Mouse (Mus musculus) CH12.LX (cell line): ENCODE measurements at regions not wholly inside any gene's neighbourhood (a gene's known extent, or its start where the extent isn't known, plus 50 kb on each side); places are given as distances from the start of the nearest gene placed in this dataset.
A peak's percentile ranks its signal among the peaks of the same experiment; 100 is the strongest.

ENCODE experiments used
- DNase-seq: peaks from one replicate; pipeline ENCODE4 v3.0.0-alpha.2; 2013; ENCODE audit errors: extremely low read depth
- H3K27ac ChIP-seq: 2 replicates; pipeline ENCODE4 v1.5.1; 2012; ENCODE audit warnings: low read depth, mild to moderate bottlenecking, control low read depth, moderate library complexity; ENCODE audit not compliant: insufficient read depth
- H3K27me3 ChIP-seq: replicated peaks from 2 replicates; pipeline ENCODE3; 2012; ENCODE audit warnings: inconsistent platforms
- H3K36me3 ChIP-seq, 2 experiments: replicated peaks in 1 of 2; 2 replicates each; pipeline versions ENCODE3 to v1.6.1; 2012; ENCODE audit warnings: inconsistent platforms in 1 of 2, low read length in 1 of 2, mild to moderate bottlenecking in 1 of 2, mixed read lengths in 1 of 2, moderate library complexity in 1 of 2; ENCODE audit not compliant: control insufficient read depth in 1 of 2, insufficient read depth in 1 of 2
- H3K4me1 ChIP-seq, 2 experiments: 2 replicates each; pipeline ENCODE4 v1.6.1; 2012; ENCODE audit warnings: inconsistent platforms in 1 of 2, moderate library complexity in 1 of 2; ENCODE audit not compliant: insufficient read depth in 2 of 2, control insufficient read depth in 1 of 2
- H3K4me2 ChIP-seq: 2 replicates; pipeline ENCODE4 v1.6.1; 2012; ENCODE audit warnings: low read depth, mild to moderate bottlenecking, control low read depth; ENCODE audit not compliant: poor library complexity, insufficient read depth, severe bottlenecking
- H3K4me3 ChIP-seq, 3 experiments: fragments of 150-350 bp in 1 of 3; sonication (generic) in 1 of 3; replicated peaks in 1 of 3; 2 replicates each; pipeline versions ENCODE3 to v1.5.1; 2011 to 2012; ENCODE audit warnings: low read depth in 2 of 3, low read length in 2 of 3, mild to moderate bottlenecking in 2 of 3, moderate library complexity in 2 of 3, control low read depth in 1 of 3, improper control_type of control experiment in 1 of 3, inconsistent platforms in 1 of 3, mixed read lengths in 1 of 3; ENCODE audit not compliant: poor library complexity in 1 of 3
- H3K79me2 ChIP-seq: replicated peaks from 2 replicates; pipeline ENCODE4 v1.6.1; 2012; ENCODE audit warnings: mild to moderate bottlenecking, moderate library complexity; ENCODE audit not compliant: control insufficient read depth, poor library complexity, insufficient read depth, severe bottlenecking; ENCODE audit errors: extremely low read depth
- H3K9ac ChIP-seq: 2 replicates; pipeline ENCODE4 v1.6.1; 2012; ENCODE audit warnings: low read depth, mild to moderate bottlenecking, control low read depth, moderate library complexity; ENCODE audit not compliant: insufficient read depth
- H3K9me3 ChIP-seq: replicated peaks from 2 replicates; pipeline ENCODE3; 2012; ENCODE audit warnings: low read length, inconsistent platforms, mixed read lengths
- CHD1 ChIP-seq: IDR thresholded peaks from 2 replicates; pipeline ENCODE4 v1.6.1; 2012; ENCODE audit warnings: low read depth, low read length, improper control_type of control experiment, inconsistent platforms
- CTCF ChIP-seq, 2 experiments: IDR thresholded peaks in 1 of 2; conservative IDR thresholded peaks in 1 of 2; 2 replicates each; pipeline ENCODE4 v1.5.1; 2011 to 2012; ENCODE audit warnings: low read depth in 2 of 2, low read length in 2 of 2, improper control_type of control experiment in 1 of 2, inconsistent platforms in 1 of 2, mild to moderate bottlenecking in 1 of 2, moderate library complexity in 1 of 2
- E2F4 ChIP-seq: IDR thresholded peaks from 2 replicates; pipeline ENCODE4 v1.6.1; 2011; ENCODE audit warnings: low read depth, low read length, improper control_type of control experiment; ENCODE audit not compliant: insufficient replicate concordance
- ELF1 ChIP-seq: IDR thresholded peaks from 2 replicates; pipeline ENCODE4 v1.6.1; 2014; ENCODE audit warnings: low read depth, mild to moderate bottlenecking, inconsistent platforms, low read length, improper control_type of control experiment
- EP300 ChIP-seq: IDR thresholded peaks from 2 replicates; pipeline ENCODE4 v1.6.1; 2011; ENCODE audit warnings: low read length, improper control_type of control experiment
- ETS1 ChIP-seq: conservative IDR thresholded peaks from 2 replicates; pipeline ENCODE4 v1.6.1; 2012; ENCODE audit warnings: low read depth, mild to moderate bottlenecking, inconsistent platforms, low read length, improper control_type of control experiment, moderate library complexity
- GABPA ChIP-seq: IDR thresholded peaks from 2 replicates; pipeline ENCODE4 v1.6.1; 2012; ENCODE audit warnings: low read depth, low read length, improper control_type of control experiment, inconsistent platforms; ENCODE audit not compliant: insufficient replicate concordance
- JUN ChIP-seq: IDR thresholded peaks from 2 replicates; pipeline ENCODE4 v1.6.1; 2011; ENCODE audit warnings: low read depth, mild to moderate bottlenecking, low read length, improper control_type of control experiment, moderate library complexity; ENCODE audit not compliant: insufficient read depth
- JUND ChIP-seq: conservative IDR thresholded peaks from 2 replicates; pipeline ENCODE4 v1.6.1; 2011; ENCODE audit warnings: low read depth, low read length, improper control_type of control experiment
- KAT2A ChIP-seq: IDR thresholded peaks from 2 replicates; pipeline ENCODE4 v1.6.1; 2012; ENCODE audit warnings: low read length, improper control_type of control experiment, inconsistent platforms; ENCODE audit not compliant: insufficient replicate concordance
- MAFK ChIP-seq: IDR thresholded peaks from 2 replicates; pipeline ENCODE4 v1.6.1; 2011; ENCODE audit warnings: low read length, improper control_type of control experiment; ENCODE audit not compliant: insufficient replicate concordance
- MAX ChIP-seq: IDR thresholded peaks from 2 replicates; pipeline ENCODE4 v1.6.1; 2011; ENCODE audit warnings: low read length, improper control_type of control experiment
- MXI1 ChIP-seq: IDR thresholded peaks from 2 replicates; pipeline ENCODE4 v1.6.1; 2011; ENCODE audit warnings: mild to moderate bottlenecking, low read depth, low read length, improper control_type of control experiment
- NELFE ChIP-seq: IDR thresholded peaks from 2 replicates; pipeline ENCODE4 v1.6.1; 2011; ENCODE audit warnings: low read depth, low read length, improper control_type of control experiment
- NRF1 ChIP-seq: IDR thresholded peaks from 2 replicates; pipeline ENCODE4 v1.6.1; 2014; ENCODE audit warnings: low read depth, mild to moderate bottlenecking, inconsistent platforms, low read length, improper control_type of control experiment, moderate library complexity
- PAX5 ChIP-seq: IDR thresholded peaks from 2 replicates; pipeline ENCODE4 v1.6.1; 2012; ENCODE audit warnings: low read length, inconsistent platforms, mixed read lengths
- POLR2A ChIP-seq: IDR thresholded peaks from 2 replicates; pipeline ENCODE4 v1.6.1; 2011; ENCODE audit warnings: low read depth, mild to moderate bottlenecking, improper control_type of control experiment, low read length
- POLR2AphosphoS2 ChIP-seq: IDR thresholded peaks from 2 replicates; pipeline ENCODE4 v1.6.1; 2011; ENCODE audit warnings: low read depth, low read length, improper control_type of control experiment
- RAD21 ChIP-seq: IDR thresholded peaks from 2 replicates; pipeline ENCODE4 v1.6.1; 2011; ENCODE audit warnings: low read depth, mild to moderate bottlenecking, low read length, improper control_type of control experiment, moderate library complexity
- RCOR1 ChIP-seq: conservative IDR thresholded peaks from 2 replicates; pipeline ENCODE4 v1.6.1; 2012; ENCODE audit warnings: low read depth, mild to moderate bottlenecking, inconsistent platforms, low read length, improper control_type of control experiment
- SIN3A ChIP-seq: IDR thresholded peaks from 2 replicates; pipeline ENCODE4 v1.6.1; 2012; ENCODE audit warnings: low read length, improper control_type of control experiment, inconsistent platforms
- SMC3 ChIP-seq: IDR thresholded peaks from 2 replicates; pipeline ENCODE4 v1.6.1; 2011; ENCODE audit warnings: low read depth, low read length, improper control_type of control experiment
- TBP ChIP-seq: conservative IDR thresholded peaks from 2 replicates; pipeline ENCODE4 v1.6.1; 2011; ENCODE audit warnings: low read depth, low read length, improper control_type of control experiment
- TCF12 ChIP-seq: IDR thresholded peaks from 2 replicates; pipeline ENCODE4 v1.6.1; 2014; ENCODE audit warnings: low read depth, mild to moderate bottlenecking, inconsistent platforms, low read length, improper control_type of control experiment
- USF1 ChIP-seq: IDR thresholded peaks from 2 replicates; pipeline ENCODE4 v1.6.1; 2014; ENCODE audit warnings: low read depth, mild to moderate bottlenecking, inconsistent platforms, low read length, improper control_type of control experiment
- USF2 ChIP-seq: conservative IDR thresholded peaks from 2 replicates; pipeline ENCODE4 v1.6.1; 2011; ENCODE audit warnings: low read depth, low read length, improper control_type of control experiment
- ZKSCAN1 ChIP-seq: IDR thresholded peaks from 2 replicates; pipeline ENCODE4 v1.6.1; 2012; ENCODE audit warnings: low read depth, inconsistent platforms, low read length, improper control_type of control experiment, borderline replicate concordance
- ZMIZ1 ChIP-seq: IDR thresholded peaks from 2 replicates; pipeline ENCODE4 v1.6.1; 2012; ENCODE audit warnings: low read depth, mild to moderate bottlenecking, inconsistent platforms, low read length, improper control_type of control experiment
- ZNF384 ChIP-seq: IDR thresholded peaks from 2 replicates; pipeline ENCODE4 v1.6.1; 2012; ENCODE audit warnings: low read depth, low read length, improper control_type of control experiment, inconsistent platforms
- dilution Hi-C: fragments of 300-500 bp; cut with MboI; formaldehyde crosslinking; loops from 2 replicates; pipeline ENCODE4 v1.14.3; 2020; ENCODE audit warnings: low sequenced_read_pairs; ENCODE audit not compliant: extremely low pct_unique_long_range_greater_than_20kb, extremely low pct_ligation_motif_present
- in situ Hi-C: fragments of 300-500 bp; cut with MboI; formaldehyde crosslinking; loops from 3 replicates; pipeline ENCODE4 v1.14.3; 2019; ENCODE audit warnings: low sequenced_read_pairs, low pct_ligation_motif_present, low pct_unique_long_range_greater_than_20kb, mixed read lengths

- in situ Hi-C loops (no loop called here), dilution Hi-C loops (no loop called here)
- no peaks in the 10 kb centered on the region for H3K27me3 ChIP-seq
- H3K4me1 ChIP-seq: peaks cover 32 to 93% of the 10 kb centered on the region in 2 experiments
- peaks cover 10 to 61% of the 10 kb centered on the region in 2 experiments for H3K36me3 ChIP-seq
- DNase-seq: no peak
- peak overlapping the region; percentile 66; the same call in 1 of the 2 replicates for H3K27ac ChIP-seq
- peaks cover 4% of the 10 kb centered on the region for H3K9me3 ChIP-seq
- H3K79me2 ChIP-seq: peaks cover 4% of the 10 kb centered on the region; the same call in 1 of the 2 replicates
- peak overlapping the region; percentile 88 for H3K4me2 ChIP-seq
- no peak overlapping the region for H3K4me3 ChIP-seq
- H3K9ac ChIP-seq: peak overlapping the region; percentile 53; the same call in 1 of the 2 replicates
- TF ChIP-seq POLR2A: no peak
- TF ChIP-seq SIN3A: no peak
- no peak for TF ChIP-seq TBP
- peak; percentile 24 for TF ChIP-seq RAD21
- peak; percentile 35 for TF ChIP-seq SMC3
- no peak for TF ChIP-seq ZNF384
- TF ChIP-seq ZKSCAN1: no peak
- no peak for TF ChIP-seq ELF1
- no peak for TF ChIP-seq JUN
- no peak for TF ChIP-seq POLR2AphosphoS2
- no peak for TF ChIP-seq USF1
- peak in 1 of 2 experiments; percentile 56; a peak in 2 of 4 replicates for TF ChIP-seq CTCF (conservative IDR thresholded peaks at IDR 0.05 in 1 of 2, IDR thresholded peaks at IDR 0.05 in 1 of 2; ENCODE audit: low read depth in 2 of 2, low read length in 2 of 2)
- no peak for TF ChIP-seq MAX
- no peak for TF ChIP-seq NRF1
- TF ChIP-seq CHD1: peak; percentile 61; the same call in 1 of the 2 replicates
- no peak for TF ChIP-seq KAT2A
- TF ChIP-seq ETS1: no peak
- peak; percentile 22; the same call in 1 of the 2 replicates for TF ChIP-seq MXI1
- no peak for TF ChIP-seq ZMIZ1
- no peak for TF ChIP-seq USF2
- no peak for TF ChIP-seq RCOR1
- TF ChIP-seq JUND: no peak
- TF ChIP-seq GABPA: no peak
- TF ChIP-seq MAFK: no peak
- TF ChIP-seq E2F4: no peak
- no peak for TF ChIP-seq TCF12
- no peak for TF ChIP-seq EP300
- TF ChIP-seq PAX5: no peak
- TF ChIP-seq NELFE: no peak
These were observed 211.2 kb upstream of the Klf14 start for GRCm38 (mm10) chr6:31169868-31170600.
